Mouse (Mus musculus) heart, embryonic 12.5 days (tissue): ENCODE measurements around the gene Nhs. TPM values are rescaled to one million over a fixed set of nuclear protein-coding genes. Genes with fewer than 3 reads are reported as not detected.

ENCODE experiments used
- ATAC-seq: fragments of 200-750 bp; cut with Nextera tagmentation; 2 replicates; pipeline ENCODE4 v1.8.0; 2017; ENCODE audit warnings: moderate TSS enrichment, moderate library complexity; ENCODE audit not compliant: insufficient number of reproducible peaks, low FRiP score
- H3K27ac ChIP-seq: fragments of 300-500 bp; sonication (generic); 2 replicates; pipeline ENCODE4 v1.5.1; 2016; ENCODE audit warnings: mild to moderate bottlenecking, moderate library complexity; ENCODE audit not compliant: poor library complexity, severe bottlenecking
- H3K27me3 ChIP-seq: fragments of 300-500 bp; sonication (generic); replicated peaks from 2 replicates; pipeline ENCODE4 v1.6.1; 2016; ENCODE audit warnings: mild to moderate bottlenecking, moderate library complexity
- H3K36me3 ChIP-seq: fragments of 300-500 bp; sonication (generic); 2 replicates; pipeline ENCODE4 v1.6.1; 2016; ENCODE audit warnings: mild to moderate bottlenecking, moderate library complexity
- H3K4me1 ChIP-seq: fragments of 300-500 bp; sonication (generic); replicated peaks from 2 replicates; pipeline ENCODE4 v1.6.1; 2016; ENCODE audit warnings: mild to moderate bottlenecking
- H3K4me2 ChIP-seq: fragments of 300-500 bp; sonication (generic); 2 replicates; pipeline ENCODE4 v1.6.1; 2016; ENCODE audit warnings: mild to moderate bottlenecking, moderate library complexity
- H3K4me3 ChIP-seq: fragments of 300-500 bp; sonication (generic); 2 replicates; pipeline ENCODE4 v1.5.1; 2016; ENCODE audit warnings: mild to moderate bottlenecking
- H3K9ac ChIP-seq: fragments of 300-500 bp; sonication (generic); 2 replicates; pipeline ENCODE4 v1.6.1; 2016; ENCODE audit warnings: mild to moderate bottlenecking, moderate library complexity
- H3K9me3 ChIP-seq: fragments of 300-500 bp; sonication (generic); replicated peaks from 2 replicates; pipeline ENCODE4 v1.6.1; 2016; ENCODE audit warnings: mild to moderate bottlenecking, moderate library complexity
- WGBS: fragments of 180-500 bp; shearing (Covaris S2); methylation state at CpG from one replicate; pipeline ENCODE4 v1.1.7; 2016; 5-methylcytosine and 5-hydroxymethylcytosine counted together
- polyA plus RNA-seq: library from polyadenylated mRNA; unstranded; fragments of >200 nt; fragmentation: Nextera tagmentation; extraction: Ambion mirVana; gene quantifications from 2 replicates; pipeline ENCODE4 v1.2.1, GENCODE M21; 2016

Nhs gene
- polyA plus RNA-seq, 1 experiment from 2014 or later, result 0.95 TPM

GRCm38 (mm10) chrX:161943098-161943680 is 216.3 kb downstream of the Nhs start:
- Histone ChIP-seq H3K27ac (no peak overlapping the region), H3K4me2 (no peak overlapping the region), H3K36me3 (no peaks in the 10 kb centered on the region), H3K27me3 (no peaks in the 10 kb centered on the region), H3K4me1 (no peaks in the 10 kb centered on the region), H3K4me3 (no peak overlapping the region), H3K9ac (no peak overlapping the region), H3K9me3 (no peaks in the 10 kb centered on the region)
- no peak for ATAC-seq
- WGBS, result 48% methylated on average over 4 of the region's 4 CpGs

DNA sequence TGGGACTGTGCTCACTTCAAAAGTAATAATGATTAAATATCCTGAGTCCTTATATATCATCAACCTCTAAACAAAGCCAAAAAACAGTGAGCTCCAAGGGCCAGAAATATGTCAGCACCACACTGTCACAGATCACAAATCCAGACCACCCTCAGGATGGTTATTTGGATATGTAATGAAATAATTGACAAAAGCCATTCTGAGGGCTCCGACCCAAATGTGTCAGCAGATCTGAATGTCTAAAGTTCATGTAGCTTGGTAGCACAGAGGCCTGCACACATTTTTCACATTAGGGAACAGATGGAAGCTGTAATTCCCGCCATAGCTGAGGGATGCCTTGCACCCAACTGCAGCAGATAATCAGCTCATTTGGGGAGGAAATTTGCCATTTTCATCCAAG is 218.8 kb downstream of the Nhs start:
- Histone ChIP-seq H3K4me3 (no peak overlapping the region), H3K9me3 (no peaks in the 10 kb centered on the region), H3K4me1 (no peaks in the 10 kb centered on the region), H3K9ac (no peak overlapping the region), H3K27me3 (0 out of 2 replicates have a peak, but pooled peaks cover 5% of the 10 kb centered on the region), H3K27ac (no peak overlapping the region), H3K36me3 (no peaks in the 10 kb centered on the region), H3K4me2 (no peak overlapping the region)
- ATAC-seq, result no peak
- 50% methylated on average over 2 of the region's 2 CpGs for WGBS

GRCm38 (mm10) chrX:161926683-161927053 is 232.9 kb downstream of the Nhs start:
- peaks cover 5% of the 10 kb centered on the region; the same call in 1 of the 2 replicates for H3K4me1 ChIP-seq
- H3K36me3 ChIP-seq, result no peaks in the 10 kb centered on the region
- H3K4me3 ChIP-seq, result no peak overlapping the region
- H3K9ac ChIP-seq, result no peak overlapping the region
- H3K4me2 ChIP-seq, result no peak overlapping the region
- no peaks in the 10 kb centered on the region for H3K9me3 ChIP-seq
- peaks cover 20% of the 10 kb centered on the region for H3K27me3 ChIP-seq
- no peak for ATAC-seq
- no peak overlapping the region for H3K27ac ChIP-seq

- Histone ChIP-seq H3K27ac (peak overlapping the region; percentile 47; the same call in 1 of the 2 replicates), H3K36me3 (no peaks in the 10 kb centered on the region), H3K4me2 (peak overlapping the region; percentile 12; the same call in 1 of the 2 replicates), H3K9me3 (no peaks in the 10 kb centered on the region), H3K4me3 (no peak overlapping the region), H3K4me1 (peaks cover 5% of the 10 kb centered on the region; the same call in 1 of the 2 replicates), H3K27me3 (peaks cover 20% of the 10 kb centered on the region), H3K9ac (no peak overlapping the region)
- peak; percentile 55 for ATAC-seq
- 24% methylated on average over 6 of the region's 6 CpGs for WGBS
Measured at GRCm38 (mm10) chrX:161925973-161926682, 233.4 kb downstream of the Nhs start.

GRCm38 (mm10) chrX:161922655-161923054 is 236.9 kb downstream of the Nhs start:
- no peak for ATAC-seq
- H3K9ac ChIP-seq, result no peak overlapping the region
- WGBS, result 76% methylated on average over 2 of the region's 2 CpGs

DNA sequence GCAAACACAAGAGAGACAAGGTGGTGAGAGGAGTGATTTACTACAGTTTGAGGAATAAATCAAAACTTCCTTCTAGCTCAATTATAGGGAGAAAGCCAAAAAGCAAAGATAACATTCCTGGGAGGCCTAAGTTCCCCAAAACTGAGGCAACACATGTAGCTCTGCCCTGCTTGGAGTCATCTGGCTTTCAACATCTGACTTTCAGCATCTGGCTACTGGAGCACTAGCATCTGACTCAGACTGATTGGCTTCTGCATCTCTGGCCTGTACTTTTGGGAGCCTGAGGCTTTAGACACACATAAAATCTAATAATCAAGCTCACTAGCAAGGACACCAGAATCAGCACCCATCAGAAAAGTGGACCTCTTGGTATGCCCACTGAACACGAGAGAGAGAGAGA is 237.9 kb downstream of the Nhs start:
- no peaks in the 10 kb centered on the region for H3K36me3 ChIP-seq
- no peak for ATAC-seq
- WGBS, result 33% methylated on average over 1 of the region's 1 CpGs
- H3K9ac ChIP-seq, result no peak overlapping the region
- no peak overlapping the region for H3K4me2 ChIP-seq
- no peaks in the 10 kb centered on the region for H3K9me3 ChIP-seq
- H3K4me3 ChIP-seq, result no peak overlapping the region
- H3K4me1 ChIP-seq, result peaks cover 5% of the 10 kb centered on the region; the same call in 1 of the 2 replicates
- peaks cover 16% of the 10 kb centered on the region for H3K27me3 ChIP-seq
- H3K27ac ChIP-seq, result no peak overlapping the region

More at GRCm38 (mm10) chrX:161922655-161923054, 236.9 kb downstream of the Nhs start:
- no peak overlapping the region for H3K4me3 ChIP-seq
- no peak overlapping the region for H3K4me2 ChIP-seq
- peaks cover 16% of the 10 kb centered on the region for H3K27me3 ChIP-seq
- H3K4me1 ChIP-seq, result peaks cover 5% of the 10 kb centered on the region; the same call in 1 of the 2 replicates
- H3K27ac ChIP-seq, result no peak overlapping the region
- H3K9me3 ChIP-seq, result no peaks in the 10 kb centered on the region
- H3K36me3 ChIP-seq, result no peaks in the 10 kb centered on the region

- Histone ChIP-seq H3K4me2 (no peak overlapping the region), H3K4me1 (peaks cover 10% of the 10 kb centered on the region), H3K36me3 (no peaks in the 10 kb centered on the region), H3K27me3 (peaks cover 42% of the 10 kb centered on the region), H3K27ac (no peak overlapping the region), H3K9ac (no peak overlapping the region), H3K4me3 (no peak overlapping the region), H3K9me3 (no peaks in the 10 kb centered on the region)
- WGBS, result 50% methylated on average over 4 of the region's 4 CpGs
- ATAC-seq, result no peak
Measured at GRCm38 (mm10) chrX:161909963-161910362, 249.6 kb downstream of the Nhs start.

GRCm38 (mm10) chrX:161908652-161909403 is 250.7 kb downstream of the Nhs start:
- H3K9ac ChIP-seq, result peak overlapping the region; percentile 43; the same call in 1 of the 2 replicates

DNA sequence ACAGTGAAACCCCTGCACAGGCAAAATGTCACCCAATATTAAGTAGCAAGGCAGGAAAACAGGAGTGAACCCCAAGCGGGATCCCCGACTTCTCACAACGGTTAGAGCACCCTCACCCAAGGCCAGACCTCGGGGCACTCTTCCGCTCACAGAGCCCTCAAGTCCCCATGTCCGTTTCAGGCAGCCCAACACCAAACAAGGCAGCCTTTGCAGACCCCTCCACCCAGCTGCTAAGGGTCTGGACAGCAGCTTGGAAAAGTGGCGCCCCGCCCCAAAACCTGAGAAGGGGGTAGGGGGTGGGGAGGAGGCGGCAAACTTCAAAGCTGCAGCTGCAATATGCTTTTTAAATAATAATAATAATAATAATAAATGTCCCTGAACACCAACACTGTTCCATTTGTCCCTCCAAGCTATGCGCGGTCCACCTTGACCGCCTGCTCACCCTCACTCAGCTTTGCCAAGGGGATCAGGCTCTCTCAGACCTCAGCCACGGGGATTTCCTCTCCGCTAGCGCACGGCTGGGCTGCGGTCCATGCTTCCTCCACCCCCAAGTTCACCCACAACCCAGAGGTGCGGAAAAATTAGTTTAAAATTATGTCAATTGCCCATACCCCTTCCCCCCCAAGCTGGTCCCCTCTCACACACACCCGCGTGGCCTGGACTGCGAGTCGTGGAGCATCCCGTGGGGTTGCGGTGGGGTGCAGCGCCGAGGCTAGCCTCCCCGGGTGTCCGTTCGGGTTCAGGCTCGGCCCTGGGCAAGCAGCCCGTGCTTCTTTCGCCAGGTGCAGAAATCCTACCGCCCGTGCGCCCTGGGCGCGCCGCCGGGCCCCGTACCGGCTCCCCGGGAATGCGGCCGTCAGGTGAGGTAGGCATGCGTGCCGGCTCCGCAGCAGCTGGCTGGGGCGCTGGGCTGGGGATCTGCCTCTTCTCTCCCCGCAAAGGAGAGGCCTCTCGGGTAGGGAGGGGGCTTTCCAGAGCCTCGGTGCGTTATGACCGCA is 251.6 kb downstream of the Nhs start:
- Histone ChIP-seq H3K36me3 (no peaks in the 10 kb centered on the region), H3K27me3 (peaks cover 42% of the 10 kb centered on the region), H3K27ac (no peak overlapping the region), H3K4me1 (peaks cover 10% of the 10 kb centered on the region), H3K4me2 (peak overlapping the region; percentile 97), H3K9ac (peak overlapping the region; percentile 43; the same call in 1 of the 2 replicates), H3K4me3 (peak overlapping the region; percentile 57), H3K9me3 (no peaks in the 10 kb centered on the region)
- WGBS, result 22% methylated on average over 51 of the region's 53 CpGs
- ATAC-seq, result peak; percentile 57; the same call in 1 of the 2 replicates

More at GRCm38 (mm10) chrX:161908652-161909403, 250.7 kb downstream of the Nhs start:
- WGBS, result 17% methylated on average over 48 of the region's 48 CpGs
- Histone ChIP-seq H3K4me2 (peak overlapping the region; percentile 97), H3K4me1 (peaks cover 10% of the 10 kb centered on the region), H3K36me3 (no peaks in the 10 kb centered on the region), H3K27ac (no peak overlapping the region), H3K27me3 (peaks cover 42% of the 10 kb centered on the region), H3K4me3 (peak overlapping the region; percentile 57), H3K9me3 (no peaks in the 10 kb centered on the region)
- ATAC-seq, result peak; percentile 64

GRCm38 (mm10) chrX:161894442-161894841 is 265.1 kb downstream of the Nhs start:
- WGBS, result 55% methylated on average over 2 of the region's 2 CpGs
- H3K4me3 ChIP-seq, result no peak overlapping the region
- no peaks in the 10 kb centered on the region for H3K4me1 ChIP-seq
- H3K9me3 ChIP-seq, result no peaks in the 10 kb centered on the region
- H3K4me2 ChIP-seq, result no peak overlapping the region
- 0 out of 2 replicates have a peak, but pooled peaks cover 8% of the 10 kb centered on the region for H3K27me3 ChIP-seq
- ATAC-seq, result no peak
- H3K9ac ChIP-seq, result no peak overlapping the region
- no peak overlapping the region for H3K27ac ChIP-seq
- no peaks in the 10 kb centered on the region for H3K36me3 ChIP-seq
